Mouse (Mus musculus) left cerebral cortex, adult 11 months (tissue): Measurements from ENCODE around the gene Atg101.
A peak's percentile ranks its signal among the peaks of the same experiment; 100 is the strongest.

Experiments used
- DNase-seq: peaks from one replicate; pipeline ENCODE4 v3.0.0; 2022; ENCODE audit warnings: low spot score

Atg101 gene

GRCm38 (mm10) chr15:101283911-101284750, at the start of gene Atg101:
Gene Atg101, plus strand, starts transcription at chr15:101284272.
- DNase-seq: peak; percentile 86

GRCm38 (mm10) chr15:101234611-101235341, 49.3 kb upstream of the Atg101 start:
- no peak for DNase-seq

GRCm38 (mm10) chr15:101235342-101235698, 48.8 kb upstream of the Atg101 start:
- DNase-seq: no peak

GRCm38 (mm10) chr15:101235728-101236327, 48.2 kb upstream of the Atg101 start:
- peak; percentile 71 for DNase-seq

- no peak for DNase-seq
These were observed 47.2 kb upstream of the Atg101 start for GRCm38 (mm10) chr15:101236878-101237277.

- peak; percentile 72 for DNase-seq
These were observed 45.1 kb upstream of the Atg101 start for GRCm38 (mm10) chr15:101238885-101239511.

- DNase-seq: no peak
These were observed 44.3 kb upstream of the Atg101 start for GRCm38 (mm10) chr15:101239821-101240220.

GRCm38 (mm10) chr15:101240799-101241204, 43.3 kb upstream of the Atg101 start:
- peak; percentile 89 for DNase-seq

- DNase-seq: no peak
These were observed 42.8 kb upstream of the Atg101 start for GRCm38 (mm10) chr15:101241236-101241635.

- no peak for DNase-seq
These were observed 42.2 kb upstream of the Atg101 start for GRCm38 (mm10) chr15:101241853-101242252.

- no peak for DNase-seq
These were observed 41.4 kb upstream of the Atg101 start for GRCm38 (mm10) chr15:101242645-101243044.

- DNase-seq: no peak
These were observed 40.1 kb upstream of the Atg101 start for GRCm38 (mm10) chr15:101244012-101244411.

GRCm38 (mm10) chr15:101246231-101247154, 37.6 kb upstream of the Atg101 start:
- peak; percentile 95 for DNase-seq

- DNase-seq: no peak
These were observed 36.9 kb upstream of the Atg101 start for GRCm38 (mm10) chr15:101247155-101247498.

GRCm38 (mm10) chr15:101248029-101248710, 35.9 kb upstream of the Atg101 start:
- DNase-seq: no peak

- no peak for DNase-seq
These were observed 33.8 kb upstream of the Atg101 start for GRCm38 (mm10) chr15:101250220-101250800.

- DNase-seq: no peak
These were observed 32.1 kb upstream of the Atg101 start for GRCm38 (mm10) chr15:101251930-101252329.

GRCm38 (mm10) chr15:101252614-101253013, 31.5 kb upstream of the Atg101 start:
- no peak for DNase-seq

- no peak for DNase-seq
These were observed 30.5 kb upstream of the Atg101 start for GRCm38 (mm10) chr15:101253563-101253885.
